Mouse (Mus musculus) erythroblast, adult 5-6 weeks (primary cell): Measurements from ENCODE around the gene Ltbp2. TPM values are rescaled to one million over a fixed set of nuclear protein-coding genes. Genes with fewer than 3 reads are reported as not detected.

Experiments
- total RNA-seq, 2 experiments: library from RNA; stranded (forward) in 1 of 2; stranded (reverse) in 1 of 2; fragments of 150-400 nt in 1 of 2; fragments of 200-764, 138-1000 nt in 1 of 2; gene quantifications; 2 replicates each; pipeline versions ENCODE4 v1.2.3 to v1.2.4; 2015 to 2017; ENCODE audit warnings: low replicate concordance in 2 of 2

Gene Ltbp2
- total RNA-seq, 2 experiments from 2014 or later = 0.19 to 2.4 TPM

Other genes with a start within 250 kb of the Ltbp2 start
- not detected in 2 replicates for gene Vrtn, start 235.5 kb downstream of the Ltbp2 start, total RNA-seq (2015; ENCODE audit: low replicate concordance)
- gene Vrtn, start 235.5 kb downstream of the Ltbp2 start, total RNA-seq (2017; ENCODE audit: low replicate concordance) = not detected in 2 replicates
- gene Syndig1l, start 177.7 kb downstream of the Ltbp2 start, total RNA-seq (2015; ENCODE audit: low replicate concordance) = 1.3 TPM in 1 of 2 replicates, not detected in the other
- gene Syndig1l, start 177.7 kb downstream of the Ltbp2 start, total RNA-seq (2017; ENCODE audit: low replicate concordance) = not detected in 2 replicates
- gene Npc2, start 103.4 kb downstream of the Ltbp2 start, total RNA-seq (2015; ENCODE audit: low replicate concordance) = 37.2 and 37.7 TPM in 2 replicates
- gene Npc2, start 103.4 kb downstream of the Ltbp2 start, total RNA-seq (2017; ENCODE audit: low replicate concordance) = 26.9 and 30.6 TPM in 2 replicates
- 94.7 and 120 TPM in 2 replicates for gene Isca2, start 103.3 kb downstream of the Ltbp2 start, total RNA-seq (2015; ENCODE audit: low replicate concordance)
- gene Isca2, start 103.3 kb downstream of the Ltbp2 start, total RNA-seq (2017; ENCODE audit: low replicate concordance) = 35.5 and 49.8 TPM in 2 replicates
- gene Fcf1, start 94.4 kb upstream of the Ltbp2 start, total RNA-seq (2015; ENCODE audit: low replicate concordance) = 34.8 and 45.6 TPM in 2 replicates
- gene Fcf1, start 94.4 kb upstream of the Ltbp2 start, total RNA-seq (2017; ENCODE audit: low replicate concordance) = 26.7 and 61.2 TPM in 2 replicates
- gene Arel1, start 94.4 kb upstream of the Ltbp2 start, total RNA-seq (2015; ENCODE audit: low replicate concordance) = 126 and 147 TPM in 2 replicates
- gene Arel1, start 94.4 kb upstream of the Ltbp2 start, total RNA-seq (2017; ENCODE audit: low replicate concordance) = 216 and 219 TPM in 2 replicates
- gene Ylpm1, start 119.8 kb upstream of the Ltbp2 start, total RNA-seq (2015; ENCODE audit: low replicate concordance) = 25.1 and 28.4 TPM in 2 replicates
- 17.2 and 46.0 TPM in 2 replicates for gene Ylpm1, start 119.8 kb upstream of the Ltbp2 start, total RNA-seq (2017; ENCODE audit: low replicate concordance)
- not detected in 2 replicates for gene Prox2, start 234.2 kb upstream of the Ltbp2 start, total RNA-seq (2015; ENCODE audit: low replicate concordance)
- 1.3 and 3.1 TPM in 2 replicates for gene Prox2, start 234.2 kb upstream of the Ltbp2 start, total RNA-seq (2017; ENCODE audit: low replicate concordance)
- 21.1 and 53.9 TPM in 2 replicates for gene Dlst, start 234.3 kb upstream of the Ltbp2 start, total RNA-seq (2015; ENCODE audit: low replicate concordance)
- 122 and 210 TPM in 2 replicates for gene Dlst, start 234.3 kb upstream of the Ltbp2 start, total RNA-seq (2017; ENCODE audit: low replicate concordance)